Mouse (Mus musculus): ENCODE results near the gene Scyl1.

DNA sequence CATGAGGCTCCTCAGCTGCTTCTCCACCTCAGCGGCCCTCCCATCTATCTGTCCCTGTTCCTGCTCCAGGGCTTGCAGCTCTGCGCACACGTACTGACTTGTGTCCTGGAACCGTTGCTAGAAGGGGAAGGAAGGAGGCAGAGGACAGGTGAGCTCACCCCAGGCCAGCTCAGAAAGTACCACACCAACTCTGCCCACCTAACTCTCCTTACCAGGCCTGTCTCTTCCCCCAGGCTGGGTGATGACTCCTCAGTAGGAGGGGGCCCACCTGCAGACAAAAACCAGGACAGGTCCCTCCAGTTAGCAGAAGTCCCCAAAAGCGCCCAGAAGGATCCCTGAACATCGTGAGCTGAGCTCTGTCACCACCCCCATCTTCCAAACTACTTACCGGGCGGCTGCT, 60.6 kb downstream of the Scyl1 start:
- TF ChIP-seq MEF2A (IDR thresholded peaks at IDR 0.05; ENCODE audit: extremely low read depth, insufficient replicate concordance, low read depth, low read length, poor library complexity, severe bottlenecking) (no peak), POLR2A (IDR thresholded peaks at IDR 0.05; ENCODE audit: control insufficient read depth in 1 of 2, insufficient read depth in 1 of 2, low read depth in 1 of 2, low read length in 2 of 2, poor library complexity in 1 of 2) (no peak), CTCF (IDR thresholded peaks at IDR 0.05 in 2 of 3, conservative IDR thresholded peaks at IDR 0.05 in 1 of 3; ENCODE audit: control insufficient read depth in 1 of 3, insufficient read depth in 1 of 3, low read depth in 2 of 3, low read length in 3 of 3, poor library complexity in 1 of 3, severe bottlenecking in 1 of 3) (no peak), TBP (IDR thresholded peaks at IDR 0.05; ENCODE audit: low read depth, low read length) (no peak)
